Mouse (Mus musculus): Measurements from ENCODE around the gene Plac8. TPM values are rescaled to one million over a fixed set of nuclear protein-coding genes. Genes with fewer than 3 reads are reported as not detected.
A peak's percentile ranks its signal among the peaks of the same experiment; 100 is the strongest.

Plac8 gene
- total and polyA plus RNA-seq, 3 experiments: 1.5 to 8.0 (median 3.1) TPM

GRCm38 (mm10) chr5:100523331-100523730, 48.7 kb downstream of the Plac8 start:
- intact Hi-C loops (cut with DNase I): no loop called here
- H3K4me1 ChIP-seq (ENCODE audit: control insufficient read depth, insufficient read depth, low read length): peaks cover 9% of the 10 kb centered on the region
- H3K79me2 ChIP-seq (replicated peaks; ENCODE audit: control insufficient read depth, insufficient read depth, low read length): no peaks in the 10 kb centered on the region
- DNase-seq: no peak
- H3K27me3 ChIP-seq (ENCODE audit: control insufficient read depth, insufficient read depth, low read length): no peaks in the 10 kb centered on the region
- WGBS: 59% methylated on average over 1 of the region's 1 CpGs
- TF ChIP-seq EP300 (IDR thresholded peaks at IDR 0.05; ENCODE audit: insufficient read depth, low read depth, low read length) (no peak), CTCF (IDR thresholded peaks at IDR 0.05) (no peak)
- no peak overlapping the region for H3K4me3 ChIP-seq
- no peak overlapping the region for H3K27ac ChIP-seq
- H3K9ac ChIP-seq (ENCODE audit: low read depth, low read length): no peak overlapping the region
- peaks cover 14% of the 10 kb centered on the region for H3K36me3 ChIP-seq (ENCODE audit: control insufficient read depth, insufficient read depth, low read length)

- Histone ChIP-seq H3K4me3 (no peak overlapping the region), H3K79me2 (replicated peaks; ENCODE audit: control insufficient read depth, insufficient read depth, low read length) (no peaks in the 10 kb centered on the region), H3K36me3 (ENCODE audit: control insufficient read depth, insufficient read depth, low read length) (peaks cover 10% of the 10 kb centered on the region), H3K27me3 (ENCODE audit: control insufficient read depth, insufficient read depth, low read length) (no peaks in the 10 kb centered on the region), H3K4me1 (ENCODE audit: control insufficient read depth, insufficient read depth, low read length) (peaks cover 8% of the 10 kb centered on the region), H3K27ac (no peak overlapping the region), H3K9ac (ENCODE audit: low read depth, low read length) (no peak overlapping the region)
- TF ChIP-seq CTCF (IDR thresholded peaks at IDR 0.05): no peak
- no peak for TF ChIP-seq POLR2A (IDR thresholded peaks at IDR 0.05; ENCODE audit: insufficient read depth, low read depth, low read length)
- TF ChIP-seq EP300 (IDR thresholded peaks at IDR 0.05; ENCODE audit: insufficient read depth, low read depth, low read length): no peak
- 61% methylated on average over 2 of the region's 2 CpGs for WGBS
- intact Hi-C loops (cut with DNase I): no loop called here
- no peak for DNase-seq
Measured at GRCm38 (mm10) chr5:100520223-100520622, 51.8 kb downstream of the Plac8 start.

- no peak for TF ChIP-seq POLR2A (IDR thresholded peaks at IDR 0.05; ENCODE audit: insufficient read depth, low read depth, low read length)
- no peak for TF ChIP-seq EP300 (IDR thresholded peaks at IDR 0.05; ENCODE audit: insufficient read depth, low read depth, low read length)
- no peak for TF ChIP-seq CTCF (IDR thresholded peaks at IDR 0.05)
- WGBS: 3% methylated on average over 5 of the region's 5 CpGs
- DNase-seq: no peak
Measured at GRCm38 (mm10) chr5:100519027-100519411, 53.0 kb downstream of the Plac8 start.

GRCm38 (mm10) chr5:100518049-100519026, 53.7 kb downstream of the Plac8 start, which contains the start of gene Cops4:
TSS of gene Cops4 (plus strand) at chr5:100518309.
- intact Hi-C loops (cut with DNase I): loop anchor here (1.0 to 5.0 kb wide), 4 partner anchors 18 to 541 kb away; partner anchors contain the start of genes 4930524J08Rik, Hnrnpd, Lin54 and Sec31a
- peak within 1 kb of the TSS; percentile 54 for H3K4me3 ChIP-seq
- H3K79me2 ChIP-seq (replicated peaks; ENCODE audit: control insufficient read depth, insufficient read depth, low read length): no peaks in the 10 kb centered on the region
- peak within 1 kb of the TSS; percentile 76 for H3K9ac ChIP-seq (ENCODE audit: low read depth, low read length)
- DNase-seq: peak; percentile 95 to 98
- under 1% methylated on average over 64 of the region's 64 CpGs for WGBS
- H3K27me3 ChIP-seq (ENCODE audit: control insufficient read depth, insufficient read depth, low read length): no peaks in the 10 kb centered on the region
- peaks cover 8% of the 10 kb centered on the region for H3K4me1 ChIP-seq (ENCODE audit: control insufficient read depth, insufficient read depth, low read length)
- peaks cover 8% of the 10 kb centered on the region for H3K36me3 ChIP-seq (ENCODE audit: control insufficient read depth, insufficient read depth, low read length)
- peak within 1 kb of the TSS; percentile 77 for H3K27ac ChIP-seq
- TF ChIP-seq EP300 (IDR thresholded peaks at IDR 0.05; ENCODE audit: insufficient read depth, low read depth, low read length) (peak; percentile 75; the same call in 1 of the 2 replicates), CTCF (IDR thresholded peaks at IDR 0.05) (no peak; the same call in 1 of the 2 replicates), POLR2A (IDR thresholded peaks at IDR 0.05; ENCODE audit: insufficient read depth, low read depth, low read length) (peak; percentile 77)

More at GRCm38 (mm10) chr5:100519027-100519411, 53.0 kb downstream of the Plac8 start:
- peak overlapping the region; percentile 77 for H3K27ac ChIP-seq
- H3K9ac ChIP-seq (ENCODE audit: low read depth, low read length): peak overlapping the region; percentile 76
- no peaks in the 10 kb centered on the region for H3K27me3 ChIP-seq (ENCODE audit: control insufficient read depth, insufficient read depth, low read length)
- peaks cover 10% of the 10 kb centered on the region for H3K36me3 ChIP-seq (ENCODE audit: control insufficient read depth, insufficient read depth, low read length)
- H3K4me1 ChIP-seq (ENCODE audit: control insufficient read depth, insufficient read depth, low read length): peaks cover 8% of the 10 kb centered on the region
- intact Hi-C loops (cut with DNase I): loop anchor here (5.0 kb wide), 2 partner anchors 102 to 542 kb away; partner anchors contain the start of genes 4930524J08Rik, Hnrnpd and Sec31a
- no peaks in the 10 kb centered on the region for H3K79me2 ChIP-seq (replicated peaks; ENCODE audit: control insufficient read depth, insufficient read depth, low read length)
- H3K4me3 ChIP-seq: peak overlapping the region; percentile 54

GRCm38 (mm10) chr5:100512576-100512975, 59.5 kb downstream of the Plac8 start:
- Histone ChIP-seq H3K4me3 (no peak overlapping the region), H3K9ac (ENCODE audit: low read depth, low read length) (no peak overlapping the region), H3K79me2 (replicated peaks; ENCODE audit: control insufficient read depth, insufficient read depth, low read length) (no peaks in the 10 kb centered on the region), H3K27me3 (ENCODE audit: control insufficient read depth, insufficient read depth, low read length) (no peaks in the 10 kb centered on the region), H3K27ac (no peak overlapping the region), H3K4me1 (ENCODE audit: control insufficient read depth, insufficient read depth, low read length) (peaks cover under 1% of the 10 kb centered on the region), H3K36me3 (ENCODE audit: control insufficient read depth, insufficient read depth, low read length) (no peaks in the 10 kb centered on the region)
- no peak for DNase-seq
- TF ChIP-seq CTCF (IDR thresholded peaks at IDR 0.05): peak; percentile 31
- TF ChIP-seq EP300 (IDR thresholded peaks at IDR 0.05; ENCODE audit: insufficient read depth, low read depth, low read length): no peak
- intact Hi-C loops (cut with DNase I): no loop called here

GRCm38 (mm10) chr5:100509247-100509646, 62.8 kb downstream of the Plac8 start:
- 36% methylated on average over 11 of the region's 11 CpGs for WGBS
- Histone ChIP-seq H3K27me3 (ENCODE audit: control insufficient read depth, insufficient read depth, low read length) (no peaks in the 10 kb centered on the region), H3K36me3 (ENCODE audit: control insufficient read depth, insufficient read depth, low read length) (no peaks in the 10 kb centered on the region), H3K9ac (ENCODE audit: low read depth, low read length) (no peak overlapping the region), H3K4me1 (ENCODE audit: control insufficient read depth, insufficient read depth, low read length) (no peaks in the 10 kb centered on the region), H3K4me3 (no peak overlapping the region), H3K79me2 (replicated peaks; ENCODE audit: control insufficient read depth, insufficient read depth, low read length) (no peaks in the 10 kb centered on the region), H3K27ac (no peak overlapping the region)
- no peak for TF ChIP-seq CTCF (IDR thresholded peaks at IDR 0.05)
- no peak for TF ChIP-seq POLR2A (IDR thresholded peaks at IDR 0.05; ENCODE audit: insufficient read depth, low read depth, low read length)
- no peak for TF ChIP-seq EP300 (IDR thresholded peaks at IDR 0.05; ENCODE audit: insufficient read depth, low read depth, low read length)
- intact Hi-C loops (cut with DNase I): no loop called here
- DNase-seq: no peak

Other genes with a start within 250 kb of the Plac8 start
- 100 to 1,000 TPM; 101 to 111 TPM for gene Sec31a, start 156.0 kb downstream of the Plac8 start, total RNA-seq (2021)
- gene Sec31a, start 156.0 kb downstream of the Plac8 start, polyA plus RNA-seq (2012; rRNA removed): 184 and 201 TPM in 2 replicates
- gene Lin54, start 71.6 kb downstream of the Plac8 start, total RNA-seq (2021): 1 to 10 TPM; 7.2 to 8.3 TPM
- 3.1 and 3.4 TPM in 2 replicates for gene Lin54, start 71.6 kb downstream of the Plac8 start, polyA plus RNA-seq (2012; rRNA removed)
- gene Cops4, start 53.9 kb downstream of the Plac8 start, total RNA-seq (2021): 10 to 100 TPM; 84.8 to 86.2 TPM
- 37.9 and 57.3 TPM in 2 replicates for gene Cops4, start 53.9 kb downstream of the Plac8 start, polyA plus RNA-seq (2012; rRNA removed)
- 100 to 1,000 TPM in 1 of 2 experiments, 10 to 100 TPM in 1; 95.9 to 109 TPM for gene Coq2, start 102.9 kb upstream of the Plac8 start, total RNA-seq (2021)
- 106 and 161 TPM in 2 replicates for gene Coq2, start 102.9 kb upstream of the Plac8 start, polyA plus RNA-seq (2012; rRNA removed)
- gene Hpse, start 147.5 kb upstream of the Plac8 start, total RNA-seq (2021): 1 to 10 TPM; 1.0 to 2.3 TPM
- 0.88 and 1.2 TPM in 2 replicates for gene Hpse, start 147.5 kb upstream of the Plac8 start, polyA plus RNA-seq (2012; rRNA removed)
- gene Helq, start 226.4 kb upstream of the Plac8 start, total RNA-seq (2021): 1 to 10 TPM; 2.1 to 2.9 TPM
- gene Helq, start 226.4 kb upstream of the Plac8 start, polyA plus RNA-seq (2012; rRNA removed): 3.0 and 3.8 TPM in 2 replicates
- gene Mrps18c, start 226.4 kb upstream of the Plac8 start, total RNA-seq (2021): 10 to 100 TPM; 77.2 to 78.2 TPM
- gene Mrps18c, start 226.4 kb upstream of the Plac8 start, polyA plus RNA-seq (2012; rRNA removed): 33.9 and 34.6 TPM in 2 replicates
- gene Abraxas1, start 248.7 kb upstream of the Plac8 start, total RNA-seq (2021): 1 to 10 TPM; 8.3 to 9.0 TPM
- 6.9 and 12.5 TPM in 2 replicates for gene Abraxas1, start 248.7 kb upstream of the Plac8 start, polyA plus RNA-seq (2012; rRNA removed)

All from heart, adult 2 months (tissue).